Mouse (Mus musculus) forebrain, embryonic 10.5 days (tissue): ENCODE measurements around the gene Rnf34. TPM values are rescaled to one million over a fixed set of nuclear protein-coding genes. Genes with fewer than 3 reads are reported as not detected.

Source experiments
- DNase-seq: peaks from one replicate; pipeline ENCODE4 v3.0.0-alpha.2; 2017; ENCODE audit warnings: low spot score; ENCODE audit errors: extremely low spot score
- H3K27ac ChIP-seq: fragments of 300-500 bp; sonication (generic); 2 replicates; pipeline ENCODE4 v1.5.1; 2016; ENCODE audit warnings: mild to moderate bottlenecking
- H3K27me3 ChIP-seq: fragments of 300-500 bp; sonication (generic); 2 replicates; pipeline ENCODE4 v1.6.1; 2016; ENCODE audit warnings: mild to moderate bottlenecking; ENCODE audit not compliant: poor library complexity, severe bottlenecking
- H3K36me3 ChIP-seq: fragments of 300-500 bp; sonication (generic); replicated peaks from 2 replicates; pipeline ENCODE4 v1.6.1; 2016; ENCODE audit warnings: mild to moderate bottlenecking, moderate library complexity
- H3K4me1 ChIP-seq: fragments of 300-500 bp; sonication (generic); 2 replicates; pipeline ENCODE4 v1.6.1; 2016
- H3K4me3 ChIP-seq: fragments of 300-500 bp; sonication (generic); 2 replicates; pipeline ENCODE4 v1.5.1; 2016; ENCODE audit warnings: mild to moderate bottlenecking, moderate library complexity
- H3K9me3 ChIP-seq: fragments of 300-500 bp; sonication (generic); 2 replicates; pipeline ENCODE4 v1.6.1; 2016; ENCODE audit warnings: mild to moderate bottlenecking, moderate library complexity
- WGBS: fragments of 180-500 bp; shearing (Covaris S2); methylation state at CpG from one replicate; pipeline ENCODE4 v1.1.7; 2016; 5-methylcytosine and 5-hydroxymethylcytosine counted together
- polyA plus RNA-seq: library from polyadenylated mRNA; unstranded; fragments of >200 nt; fragmentation: Nextera tagmentation; extraction: Ambion mirVana; gene quantifications from 2 replicates; pipeline ENCODE4 v1.2.1, GENCODE M21; 2016

The Rnf34 gene
- polyA plus RNA-seq, 1 experiment from 2014 or later = 48.5 TPM

- peaks cover 10% of the 10 kb centered on the region for H3K4me1 ChIP-seq
- 87% methylated on average over 8 of the region's 8 CpGs for WGBS
- no peaks in the 10 kb centered on the region for H3K36me3 ChIP-seq
- DNase-seq = no peak
- no peak overlapping the region for H3K27ac ChIP-seq
- no peaks in the 10 kb centered on the region for H3K9me3 ChIP-seq
- no peaks in the 10 kb centered on the region for H3K27me3 ChIP-seq
- H3K4me3 ChIP-seq = no peak overlapping the region
These were observed 24.7 kb upstream of the Rnf34 start for GRCm38 (mm10) chr5:122825099-122825498.

GRCm38 (mm10) chr5:122832536-122832935 lies 17.3 kb upstream of the Rnf34 start:
- Histone ChIP-seq H3K36me3 (no peaks in the 10 kb centered on the region), H3K4me3 (no peak overlapping the region), H3K4me1 (no peaks in the 10 kb centered on the region), H3K27ac (no peak overlapping the region), H3K9me3 (no peaks in the 10 kb centered on the region), H3K27me3 (no peaks in the 10 kb centered on the region)
- no peak for DNase-seq
- WGBS = 87% methylated on average over 10 of the region's 10 CpGs

GRCm38 (mm10) chr5:122832996-122833395 lies 16.9 kb upstream of the Rnf34 start:
- DNase-seq = no peak
- Histone ChIP-seq H3K27ac (no peak overlapping the region), H3K4me1 (no peaks in the 10 kb centered on the region), H3K27me3 (no peaks in the 10 kb centered on the region), H3K4me3 (no peak overlapping the region), H3K9me3 (peaks cover 2% of the 10 kb centered on the region; the same call in 1 of the 2 replicates), H3K36me3 (no peaks in the 10 kb centered on the region)
- WGBS = 84% methylated on average over 10 of the region's 10 CpGs

GRCm38 (mm10) chr5:122841126-122841525 lies 8.7 kb upstream of the Rnf34 start:
- peaks cover 4% of the 10 kb centered on the region; the same call in 1 of the 2 replicates for H3K9me3 ChIP-seq
- no peak overlapping the region for H3K27ac ChIP-seq
- H3K4me1 ChIP-seq = no peaks in the 10 kb centered on the region
- no peak overlapping the region for H3K4me3 ChIP-seq
- no peaks in the 10 kb centered on the region for H3K27me3 ChIP-seq
- H3K36me3 ChIP-seq = no peaks in the 10 kb centered on the region
- DNase-seq = no peak
- WGBS = 85% methylated on average over 2 of the region's 2 CpGs

GRCm38 (mm10) chr5:122843799-122844198 lies 6.0 kb upstream of the Rnf34 start:
- Histone ChIP-seq H3K4me3 (no peak overlapping the region), H3K4me1 (no peaks in the 10 kb centered on the region), H3K36me3 (no peaks in the 10 kb centered on the region), H3K27ac (no peak overlapping the region), H3K9me3 (no peaks in the 10 kb centered on the region), H3K27me3 (no peaks in the 10 kb centered on the region)
- 89% methylated on average over 5 of the region's 5 CpGs for WGBS
- DNase-seq = no peak

GRCm38 (mm10) chr5:122850319-122851002 lies 613 bp downstream of the Rnf34 start:
- Histone ChIP-seq H3K36me3 (peaks cover 8% of the 10 kb centered on the region), H3K4me1 (peaks cover 25% of the 10 kb centered on the region), H3K4me3 (peak overlapping the region; percentile 81), H3K27ac (peak overlapping the region; percentile 97), H3K9me3 (no peaks in the 10 kb centered on the region), H3K27me3 (no peaks in the 10 kb centered on the region)
- no peak for DNase-seq
- WGBS = under 1% methylated on average over 38 of the region's 38 CpGs

GRCm38 (mm10) chr5:122852611-122853010 lies 2.8 kb downstream of the Rnf34 start:
- Histone ChIP-seq H3K36me3 (peaks cover 23% of the 10 kb centered on the region), H3K27me3 (no peaks in the 10 kb centered on the region), H3K4me3 (no peak overlapping the region), H3K4me1 (peaks cover 25% of the 10 kb centered on the region), H3K27ac (no peak overlapping the region), H3K9me3 (no peaks in the 10 kb centered on the region)
- 87% methylated on average over 2 of the region's 2 CpGs for WGBS
- no peak for DNase-seq

GRCm38 (mm10) chr5:122855858-122856257 lies 6.0 kb downstream of the Rnf34 start:
- H3K27me3 ChIP-seq = no peaks in the 10 kb centered on the region
- no peak overlapping the region for H3K27ac ChIP-seq
- WGBS = 90% methylated on average over 3 of the region's 3 CpGs
- no peaks in the 10 kb centered on the region for H3K9me3 ChIP-seq
- no peak for DNase-seq
- H3K36me3 ChIP-seq = peaks cover 34% of the 10 kb centered on the region
- peaks cover 15% of the 10 kb centered on the region for H3K4me1 ChIP-seq
- H3K4me3 ChIP-seq = no peak overlapping the region

- no peak for DNase-seq
- Histone ChIP-seq H3K36me3 (peaks cover 82% of the 10 kb centered on the region), H3K27ac (no peak overlapping the region), H3K27me3 (no peaks in the 10 kb centered on the region), H3K4me3 (no peak overlapping the region), H3K4me1 (no peaks in the 10 kb centered on the region), H3K9me3 (no peaks in the 10 kb centered on the region)
- WGBS = 96% methylated on average over 2 of the region's 2 CpGs
These were observed 13.2 kb downstream of the Rnf34 start for GRCm38 (mm10) chr5:122863053-122863452.

GRCm38 (mm10) chr5:122872626-122873025 lies 22.8 kb downstream of the Rnf34 start:
- Histone ChIP-seq H3K27me3 (no peaks in the 10 kb centered on the region), H3K36me3 (peaks cover 83% of the 10 kb centered on the region), H3K4me1 (no peaks in the 10 kb centered on the region), H3K27ac (no peak overlapping the region), H3K4me3 (no peak overlapping the region), H3K9me3 (no peaks in the 10 kb centered on the region)
- DNase-seq = no peak
- 93% methylated on average over 3 of the region's 3 CpGs for WGBS

- Histone ChIP-seq H3K27ac (no peak overlapping the region), H3K36me3 (peaks cover 83% of the 10 kb centered on the region), H3K4me1 (no peaks in the 10 kb centered on the region), H3K9me3 (no peaks in the 10 kb centered on the region), H3K4me3 (no peak overlapping the region), H3K27me3 (no peaks in the 10 kb centered on the region)
- no peak for DNase-seq
- 92% methylated on average over 2 of the region's 2 CpGs for WGBS
These were observed 23.7 kb downstream of the Rnf34 start for GRCm38 (mm10) chr5:122873573-122873972.

- Histone ChIP-seq H3K4me3 (no peak overlapping the region), H3K9me3 (no peaks in the 10 kb centered on the region), H3K27me3 (no peaks in the 10 kb centered on the region), H3K4me1 (no peaks in the 10 kb centered on the region), H3K27ac (no peak overlapping the region), H3K36me3 (peaks cover 83% of the 10 kb centered on the region)
- DNase-seq = no peak
- WGBS = 87% methylated on average over 3 of the region's 3 CpGs
These were observed 24.5 kb downstream of the Rnf34 start for GRCm38 (mm10) chr5:122874359-122874758.

GRCm38 (mm10) chr5:122876671-122877070 lies 26.8 kb downstream of the Rnf34 start:
- Histone ChIP-seq H3K4me1 (no peaks in the 10 kb centered on the region), H3K36me3 (peaks cover 93% of the 10 kb centered on the region), H3K9me3 (no peaks in the 10 kb centered on the region), H3K27me3 (no peaks in the 10 kb centered on the region), H3K27ac (no peak overlapping the region), H3K4me3 (no peak overlapping the region)
- WGBS = 85% methylated on average over 3 of the region's 3 CpGs
- DNase-seq = no peak
